Mouse (Mus musculus) thymus, postnatal 36 days (tissue): ENCODE measurements around the gene Nt5dc3.

ENCODE experiments used
- DNase-seq, 2 experiments: peaks; one replicate each; pipeline ENCODE4 v3.0.0; 2022; ENCODE audit warnings: mixed read lengths in 2 of 2

Gene Nt5dc3

DNA sequence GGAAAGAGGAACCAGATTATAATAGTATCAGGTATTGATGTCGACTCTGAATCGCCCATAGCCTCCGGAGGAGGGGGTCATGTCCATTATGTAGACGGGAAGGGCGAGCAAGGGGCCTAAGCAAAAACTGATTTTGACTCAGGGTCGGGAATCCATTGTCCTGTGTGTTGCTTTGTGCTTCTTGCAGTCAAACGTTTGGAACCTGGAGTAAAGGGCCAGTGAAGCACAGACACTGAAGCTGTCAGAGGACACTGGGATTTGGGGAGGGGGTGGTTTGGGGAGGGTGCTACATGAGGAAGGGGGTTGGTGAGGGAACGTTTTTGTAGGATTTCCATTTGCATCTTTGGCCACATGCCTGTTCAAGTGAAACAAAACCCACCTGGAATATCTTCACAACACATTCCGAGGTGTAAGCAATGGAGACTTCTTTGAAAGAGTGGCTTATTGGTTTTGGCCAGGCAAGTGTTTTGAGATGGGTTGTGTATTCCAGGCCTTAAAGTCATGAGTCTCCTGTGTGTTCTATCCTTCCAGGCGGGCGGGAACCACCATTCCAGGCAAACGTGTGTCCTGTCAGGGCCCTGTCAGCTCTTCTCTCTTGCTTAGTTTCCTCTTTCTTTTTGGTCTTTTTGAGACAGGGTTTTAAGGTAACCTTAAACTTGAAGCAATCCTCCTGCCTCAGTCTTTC, 1.2 kb downstream of the Nt5dc3 start:
- no peak for DNase-seq

GRCm38 (mm10) chr10:86781641-86782040, 2.8 kb downstream of the Nt5dc3 start:
- no peak for DNase-seq

DNA sequence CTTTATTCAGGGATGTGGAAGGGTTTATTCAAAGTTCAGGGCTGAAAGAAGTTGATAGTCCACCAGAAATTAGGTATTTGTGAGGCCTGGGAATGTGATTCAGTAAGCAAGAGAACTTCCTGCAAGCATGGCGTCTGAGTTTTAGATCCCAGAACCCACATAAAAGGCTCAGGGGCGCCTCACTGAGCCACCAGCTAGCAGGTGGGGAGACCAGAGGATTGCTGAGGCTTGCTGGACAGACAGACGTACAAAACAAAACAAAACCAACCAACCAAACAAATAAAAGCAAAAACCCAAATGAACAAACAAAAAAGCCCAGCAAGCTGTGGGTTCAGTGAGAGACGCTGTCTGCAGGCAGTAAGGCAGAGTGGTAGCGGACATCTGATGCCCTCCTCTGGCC, 3.9 kb downstream of the Nt5dc3 start:
- no peak for DNase-seq

DNA sequence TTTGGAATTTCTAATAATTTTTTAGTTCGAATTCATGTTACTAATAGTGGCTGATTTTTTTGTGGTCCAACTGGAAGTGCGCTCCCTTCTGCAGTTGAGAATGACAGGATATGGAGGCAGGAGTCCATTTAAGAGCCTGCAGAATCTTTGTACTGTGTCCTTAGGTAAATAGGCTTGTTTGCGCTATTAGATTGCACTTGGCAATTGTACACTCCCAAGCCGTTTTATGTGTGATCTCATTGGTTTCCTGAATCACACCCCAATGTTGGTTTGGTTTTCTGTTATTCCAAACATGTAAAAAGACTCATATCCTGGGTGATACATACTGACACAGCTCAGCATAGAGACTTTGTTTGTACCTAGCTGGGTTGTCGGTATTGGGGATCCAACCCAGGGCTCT, 4.8 kb downstream of the Nt5dc3 start:
- DNase-seq, result no peak

GRCm38 (mm10) chr10:86784126-86784675, 5.4 kb downstream of the Nt5dc3 start:
- DNase-seq, result no peak

DNA sequence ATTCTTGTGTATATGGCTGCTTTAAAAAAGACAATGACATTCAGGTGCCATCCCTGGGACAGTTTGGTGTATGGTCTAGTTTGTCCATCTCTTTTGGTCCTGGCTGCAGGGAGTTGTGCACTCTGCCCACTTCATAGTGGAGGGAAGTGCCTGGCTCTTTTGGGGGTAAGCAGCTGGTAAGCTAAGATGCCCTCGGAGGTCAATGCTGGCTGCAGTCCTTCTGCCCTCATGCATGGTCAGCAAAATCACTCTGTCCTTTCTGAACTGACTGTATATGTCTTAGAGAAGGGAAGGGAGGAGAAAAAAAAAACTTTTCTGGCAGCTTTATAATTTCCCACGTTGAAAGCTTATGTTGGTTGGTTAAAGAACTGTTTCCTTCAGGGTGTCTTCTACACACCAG, 6.6 kb downstream of the Nt5dc3 start:
- DNase-seq, result no peak

GRCm38 (mm10) chr10:86786083-86786482, 7.3 kb downstream of the Nt5dc3 start:
- DNase-seq, result no peak

DNA sequence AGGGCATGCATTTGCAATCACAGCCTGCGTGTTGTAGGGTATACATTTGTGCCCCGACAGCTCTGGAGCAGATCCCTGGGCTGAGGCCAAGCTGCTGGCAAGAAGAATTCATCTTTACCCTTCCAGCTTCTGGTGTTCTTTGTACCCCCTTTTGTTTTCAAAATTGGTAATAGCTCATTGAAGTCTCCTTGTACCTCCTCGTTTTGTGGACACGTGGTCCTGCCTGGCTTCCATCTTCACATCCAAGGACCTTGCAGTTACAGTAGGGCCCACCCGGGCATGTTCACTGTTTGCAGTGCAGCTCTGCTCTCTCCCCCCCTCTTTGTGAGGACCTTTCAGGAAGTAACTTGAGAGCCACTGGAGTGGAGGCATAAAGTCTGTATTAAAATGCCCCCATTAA, 9.4 kb downstream of the Nt5dc3 start:
- DNase-seq, result no peak

- DNase-seq, result no peak
Observed at GRCm38 (mm10) chr10:86789146-86789672, 10.4 kb downstream of the Nt5dc3 start.

- DNase-seq, result no peak
Observed at GRCm38 (mm10) chr10:86791507-86792184, 12.8 kb downstream of the Nt5dc3 start.

- DNase-seq, result no peak
Observed at GRCm38 (mm10) chr10:86793509-86793951, 14.7 kb downstream of the Nt5dc3 start.

GRCm38 (mm10) chr10:86794196-86794595, 15.4 kb downstream of the Nt5dc3 start:
- no peak for DNase-seq

GRCm38 (mm10) chr10:86794794-86795535, 16.2 kb downstream of the Nt5dc3 start:
- DNase-seq, result no peak

- DNase-seq, result no peak
Observed at GRCm38 (mm10) chr10:86796073-86796741, 17.4 kb downstream of the Nt5dc3 start.

GRCm38 (mm10) chr10:86807362-86807761, 28.6 kb downstream of the Nt5dc3 start:
- no peak for DNase-seq

GRCm38 (mm10) chr10:86808013-86808758, 29.4 kb downstream of the Nt5dc3 start:
- DNase-seq, result no peak

- DNase-seq, result no peak
Observed at GRCm38 (mm10) chr10:86810000-86810399, 31.2 kb downstream of the Nt5dc3 start.

DNA sequence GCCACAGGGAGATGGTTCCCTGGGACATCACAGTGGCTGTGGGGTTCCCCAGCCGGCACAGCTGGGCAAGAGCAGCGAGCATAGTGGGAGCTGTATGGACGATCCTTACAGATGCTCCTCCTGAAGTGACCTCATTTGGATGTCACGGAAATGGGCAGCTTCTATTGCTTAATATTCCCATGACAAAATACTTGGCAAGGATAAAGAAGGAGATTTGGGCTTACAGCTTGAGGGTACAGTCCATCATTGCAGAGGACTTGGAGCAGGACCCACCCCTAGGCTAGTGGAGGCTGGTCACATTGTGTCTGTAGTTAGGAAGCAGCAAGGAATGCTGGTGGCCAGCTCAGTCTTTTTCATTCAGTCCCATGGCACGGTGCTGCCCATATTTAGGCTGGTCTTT, 31.8 kb downstream of the Nt5dc3 start:
- DNase-seq, result no peak

DNA sequence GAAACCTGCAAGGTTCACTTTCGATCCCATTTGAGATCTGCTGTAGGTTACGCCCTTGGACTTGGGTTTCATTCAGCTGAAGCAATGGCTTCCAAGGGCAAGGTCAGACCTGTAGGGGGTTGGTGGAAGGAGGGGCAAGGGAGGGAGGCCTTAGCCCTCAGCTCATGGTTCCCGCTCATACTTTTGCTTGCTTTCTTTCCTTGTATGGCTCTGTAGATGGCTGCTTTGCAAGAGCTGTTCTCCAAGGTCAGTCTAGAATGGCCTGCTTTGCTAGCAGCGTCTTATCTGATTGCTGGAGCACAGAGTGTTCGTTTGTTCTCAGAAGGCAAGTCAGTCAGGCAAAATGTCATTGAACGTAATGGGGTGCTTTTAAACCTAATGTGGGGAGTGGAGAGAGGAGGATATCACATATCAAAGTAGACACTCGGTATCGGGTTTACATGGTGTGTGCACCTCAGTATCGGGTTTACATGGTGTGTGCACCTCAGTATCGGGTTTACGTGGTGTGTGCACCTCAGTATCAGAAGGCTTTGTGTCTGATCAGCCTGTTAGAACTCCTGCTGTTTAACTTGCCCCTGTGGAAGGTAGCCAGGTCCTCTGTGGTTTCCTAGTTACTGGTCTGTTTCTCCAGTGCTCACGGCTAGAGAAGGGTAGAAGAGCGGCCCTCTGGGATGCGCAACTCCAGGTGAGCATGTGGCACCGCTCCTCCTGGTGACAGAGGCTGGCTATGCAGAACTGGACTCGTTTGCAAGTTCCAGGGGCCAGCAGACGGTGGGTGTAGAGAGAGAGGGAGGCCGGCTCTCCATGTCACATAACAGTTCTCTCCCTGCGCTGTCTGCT, 35.7 kb downstream of the Nt5dc3 start:
- DNase-seq, result no peak

- DNase-seq, result no peak
Observed at GRCm38 (mm10) chr10:86815133-86815532, 36.3 kb downstream of the Nt5dc3 start.

DNA sequence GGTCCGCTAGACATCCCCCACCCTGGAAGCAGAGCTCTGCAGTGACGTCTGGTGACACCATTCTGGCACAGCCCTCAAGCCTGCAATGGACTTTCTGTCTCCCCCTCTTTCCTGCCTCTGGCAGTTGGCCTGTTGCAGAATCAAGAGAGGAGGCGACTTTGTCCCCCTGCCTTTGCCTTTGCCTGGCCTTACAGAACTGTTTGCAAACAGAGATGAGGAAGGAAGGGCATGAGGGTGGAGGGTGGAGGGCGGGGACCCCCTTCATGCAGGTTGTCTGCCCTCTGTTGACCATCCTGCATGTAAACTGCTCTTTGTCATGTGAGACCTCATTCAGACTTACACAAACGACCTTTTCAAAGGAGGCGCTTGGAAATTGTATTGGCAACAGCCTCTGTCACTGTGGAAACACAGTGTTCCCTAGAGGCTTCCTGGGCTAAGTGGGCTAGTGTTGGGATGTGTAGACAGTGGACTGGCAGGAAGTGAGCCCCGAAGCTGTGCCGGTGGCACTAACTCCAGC, 40.9 kb downstream of the Nt5dc3 start:
- no peak for DNase-seq
